Mouse (Mus musculus) liver, embryonic 15.5 days (tissue): ENCODE data around the gene Hoxd11. TPM values are rescaled to one million over a fixed set of nuclear protein-coding genes. Genes with fewer than 3 reads are reported as not detected.

Experiments used
- ATAC-seq: fragments of 200-750 bp; cut with Nextera tagmentation; 2 replicates; pipeline ENCODE4 v1.8.0; 2017; ENCODE audit warnings: moderate number of reproducible peaks, mild to moderate bottlenecking, moderate library complexity; ENCODE audit not compliant: insufficient read depth
- H3K27ac ChIP-seq: fragments of 300-500 bp; sonication (generic); replicated peaks from 2 replicates; pipeline ENCODE4 v1.5.1; 2015; ENCODE audit warnings: mild to moderate bottlenecking, inconsistent platforms
- H3K27me3 ChIP-seq: fragments of 300-500 bp; sonication (generic); 2 replicates; pipeline ENCODE4 v1.6.1; 2015; ENCODE audit warnings: mild to moderate bottlenecking, inconsistent platforms
- H3K36me3 ChIP-seq: fragments of 300-500 bp; sonication (generic); replicated peaks from 2 replicates; pipeline ENCODE4 v1.6.1; 2015; ENCODE audit warnings: moderate library complexity, mild to moderate bottlenecking, inconsistent platforms
- H3K4me1 ChIP-seq: fragments of 300-500 bp; sonication (generic); replicated peaks from 2 replicates; pipeline ENCODE4 v1.6.1; 2015; ENCODE audit warnings: inconsistent platforms
- H3K4me2 ChIP-seq: fragments of 300-500 bp; sonication (generic); 2 replicates; pipeline ENCODE4 v1.6.1; 2015; ENCODE audit warnings: moderate library complexity, mild to moderate bottlenecking, inconsistent platforms
- H3K4me3 ChIP-seq: fragments of 300-500 bp; sonication (generic); replicated peaks from 2 replicates; pipeline ENCODE4 v1.5.1; 2015; ENCODE audit warnings: mild to moderate bottlenecking, inconsistent platforms
- H3K9ac ChIP-seq: fragments of 300-500 bp; sonication (generic); 2 replicates; pipeline ENCODE4 v1.6.1; 2015; ENCODE audit warnings: moderate library complexity, mild to moderate bottlenecking, inconsistent platforms
- H3K9me3 ChIP-seq: fragments of 300-500 bp; sonication (generic); replicated peaks from 2 replicates; pipeline ENCODE4 v1.6.1; 2016; ENCODE audit warnings: inconsistent platforms
- WGBS: fragments of 180-500 bp; shearing (Covaris S2); methylation state at CpG from one replicate; pipeline ENCODE4 v1.1.7; 2015; ENCODE audit warnings: mixed read lengths; ENCODE audit not compliant: insufficient replicate concordance; 5-methylcytosine and 5-hydroxymethylcytosine counted together
- polyA plus RNA-seq: library from polyadenylated mRNA; unstranded; fragments of >200 nt; fragmentation: Nextera tagmentation; extraction: Ambion mirVana; gene quantifications from 2 replicates; pipeline ENCODE4 v1.2.1, GENCODE M21; 2015

Gene Hoxd11
- polyA plus RNA-seq, 1 experiment from 2014 or later, result not detected

GRCm38 (mm10) chr2:74715504-74716241, 36.3 kb downstream of the Hoxd11 start:
- no peaks in the 10 kb centered on the region for H3K9me3 ChIP-seq
- no peak overlapping the region for H3K4me3 ChIP-seq
- no peak overlapping the region for H3K27ac ChIP-seq
- H3K36me3 ChIP-seq, result no peaks in the 10 kb centered on the region
- peaks cover 97% of the 10 kb centered on the region for H3K27me3 ChIP-seq
- no peak overlapping the region for H3K9ac ChIP-seq
- 0 out of 2 replicates have a peak, but pooled peaks cover 2% of the 10 kb centered on the region for H3K4me1 ChIP-seq
- ATAC-seq, result no peak
- H3K4me2 ChIP-seq, result peak overlapping the region; percentile 25; the same call in 1 of the 2 replicates
- WGBS, result 3% methylated on average over 26 of the region's 26 CpGs

GRCm38 (mm10) chr2:74720384-74720783, 41.0 kb downstream of the Hoxd11 start:
- H3K4me2 ChIP-seq, result no peak overlapping the region
- no peaks in the 10 kb centered on the region for H3K9me3 ChIP-seq
- no peak overlapping the region for H3K4me3 ChIP-seq
- no peak overlapping the region for H3K9ac ChIP-seq
- H3K4me1 ChIP-seq, result 0 out of 2 replicates have a peak, but pooled peaks cover 2% of the 10 kb centered on the region
- H3K27me3 ChIP-seq, result peaks cover 97% of the 10 kb centered on the region
- no peaks in the 10 kb centered on the region for H3K36me3 ChIP-seq
- no peak for ATAC-seq
- WGBS, result 10% methylated on average over 2 of the region's 2 CpGs
- H3K27ac ChIP-seq, result no peak overlapping the region

- no peaks in the 10 kb centered on the region for H3K4me1 ChIP-seq
- H3K27me3 ChIP-seq, result peaks cover 97% of the 10 kb centered on the region
- H3K36me3 ChIP-seq, result no peaks in the 10 kb centered on the region
- H3K4me3 ChIP-seq, result no peak overlapping the region
- 37% methylated on average over 5 of the region's 5 CpGs for WGBS
- H3K9ac ChIP-seq, result no peak overlapping the region
- no peak overlapping the region for H3K27ac ChIP-seq
- ATAC-seq, result no peak
- H3K4me2 ChIP-seq, result no peak overlapping the region
- no peaks in the 10 kb centered on the region for H3K9me3 ChIP-seq
Measured at GRCm38 (mm10) chr2:74720955-74721491, 41.7 kb downstream of the Hoxd11 start.

GRCm38 (mm10) chr2:74721882-74722281, 42.5 kb downstream of the Hoxd11 start:
- 16% methylated on average over 6 of the region's 6 CpGs for WGBS
- H3K4me1 ChIP-seq, result no peaks in the 10 kb centered on the region
- no peak overlapping the region for H3K27ac ChIP-seq
- H3K9ac ChIP-seq, result no peak overlapping the region
- no peak overlapping the region for H3K4me3 ChIP-seq
- no peak overlapping the region for H3K4me2 ChIP-seq
- H3K27me3 ChIP-seq, result peaks cover 97% of the 10 kb centered on the region
- ATAC-seq, result no peak
- H3K9me3 ChIP-seq, result no peaks in the 10 kb centered on the region
- H3K36me3 ChIP-seq, result no peaks in the 10 kb centered on the region

GRCm38 (mm10) chr2:74722949-74723348, 43.6 kb downstream of the Hoxd11 start:
- H3K9me3 ChIP-seq, result no peaks in the 10 kb centered on the region
- WGBS, result 18% methylated on average over 8 of the region's 8 CpGs

GRCm38 (mm10) chr2:74724244-74725015, 45.1 kb downstream of the Hoxd11 start:
- no peak overlapping the region for H3K9ac ChIP-seq
- H3K4me2 ChIP-seq, result no peak overlapping the region
- H3K27ac ChIP-seq, result no peak overlapping the region
- H3K36me3 ChIP-seq, result no peaks in the 10 kb centered on the region
- WGBS, result 36% methylated on average over 7 of the region's 7 CpGs
- no peak for ATAC-seq
- no peaks in the 10 kb centered on the region for H3K9me3 ChIP-seq
- no peak overlapping the region for H3K4me3 ChIP-seq
- peaks cover 100% of the 10 kb centered on the region for H3K27me3 ChIP-seq
- no peaks in the 10 kb centered on the region for H3K4me1 ChIP-seq

More at GRCm38 (mm10) chr2:74722949-74723348, 43.6 kb downstream of the Hoxd11 start:
- H3K36me3 ChIP-seq, result no peaks in the 10 kb centered on the region
- ATAC-seq, result no peak
- no peak overlapping the region for H3K27ac ChIP-seq
- no peak overlapping the region for H3K4me3 ChIP-seq
- H3K4me1 ChIP-seq, result no peaks in the 10 kb centered on the region
- H3K27me3 ChIP-seq, result peaks cover 97% of the 10 kb centered on the region
- H3K9ac ChIP-seq, result no peak overlapping the region
- no peak overlapping the region for H3K4me2 ChIP-seq

GRCm38 (mm10) chr2:74725171-74725570, 45.8 kb downstream of the Hoxd11 start:
- Histone ChIP-seq H3K9ac (no peak overlapping the region), H3K4me2 (no peak overlapping the region), H3K4me3 (no peak overlapping the region), H3K9me3 (no peaks in the 10 kb centered on the region), H3K27me3 (peaks cover 99% of the 10 kb centered on the region), H3K4me1 (no peaks in the 10 kb centered on the region), H3K27ac (no peak overlapping the region), H3K36me3 (no peaks in the 10 kb centered on the region)
- 35% methylated on average over 17 of the region's 17 CpGs for WGBS
- ATAC-seq, result no peak

- Histone ChIP-seq H3K4me1 (no peaks in the 10 kb centered on the region), H3K36me3 (no peaks in the 10 kb centered on the region), H3K4me3 (no peak within 1 kb of the TSS; the same call in 1 of the 2 replicates), H3K9me3 (no peaks in the 10 kb centered on the region), H3K9ac (no peak within 1 kb of the TSS), H3K4me2 (peak within 1 kb of the TSS; percentile 29; the same call in 1 of the 2 replicates), H3K27me3 (peaks cover 99% of the 10 kb centered on the region), H3K27ac (no peak within 1 kb of the TSS)
- WGBS, result 43% methylated on average over 5 of the region's 5 CpGs
- no peak for ATAC-seq
Measured at GRCm38 (mm10) chr2:74726551-74726950, 47.2 kb downstream of the Hoxd11 start, which contains the start of gene Gm28230. Gene Gm28230, plus strand, starts transcription at chr2:74726728.

GRCm38 (mm10) chr2:74726973-74727639, 47.7 kb downstream of the Hoxd11 start:
- WGBS, result 14% methylated on average over 42 of the region's 43 CpGs
- no peak overlapping the region for H3K27ac ChIP-seq
- no peak overlapping the region for H3K9ac ChIP-seq
- peaks cover 99% of the 10 kb centered on the region for H3K27me3 ChIP-seq
- no peak for ATAC-seq
- no peaks in the 10 kb centered on the region for H3K9me3 ChIP-seq
- no peak overlapping the region; the same call in 1 of the 2 replicates for H3K4me3 ChIP-seq
- H3K36me3 ChIP-seq, result no peaks in the 10 kb centered on the region
- no peaks in the 10 kb centered on the region for H3K4me1 ChIP-seq
- peak overlapping the region; percentile 29; the same call in 1 of the 2 replicates for H3K4me2 ChIP-seq

- 7% methylated on average over 25 of the region's 25 CpGs for WGBS
- no peaks in the 10 kb centered on the region for H3K4me1 ChIP-seq
- H3K4me3 ChIP-seq, result no peak overlapping the region; the same call in 1 of the 2 replicates
- ATAC-seq, result no peak
- peaks cover 99% of the 10 kb centered on the region for H3K27me3 ChIP-seq
- no peaks in the 10 kb centered on the region for H3K36me3 ChIP-seq
- H3K27ac ChIP-seq, result no peak overlapping the region
- no peak overlapping the region for H3K9ac ChIP-seq
- H3K9me3 ChIP-seq, result no peaks in the 10 kb centered on the region
- peak overlapping the region; percentile 29; the same call in 1 of the 2 replicates for H3K4me2 ChIP-seq
Measured at GRCm38 (mm10) chr2:74727640-74728302, 48.4 kb downstream of the Hoxd11 start.
